Mouse (Mus musculus): ENCODE measurements around the gene Olfr1375. TPM values are rescaled to one million over a fixed set of nuclear protein-coding genes. Genes with fewer than 3 reads are reported as not detected.

Gene Olfr1375
- polyA plus RNA-seq, 1 experiment from 2014 or later: not detected

DNA sequence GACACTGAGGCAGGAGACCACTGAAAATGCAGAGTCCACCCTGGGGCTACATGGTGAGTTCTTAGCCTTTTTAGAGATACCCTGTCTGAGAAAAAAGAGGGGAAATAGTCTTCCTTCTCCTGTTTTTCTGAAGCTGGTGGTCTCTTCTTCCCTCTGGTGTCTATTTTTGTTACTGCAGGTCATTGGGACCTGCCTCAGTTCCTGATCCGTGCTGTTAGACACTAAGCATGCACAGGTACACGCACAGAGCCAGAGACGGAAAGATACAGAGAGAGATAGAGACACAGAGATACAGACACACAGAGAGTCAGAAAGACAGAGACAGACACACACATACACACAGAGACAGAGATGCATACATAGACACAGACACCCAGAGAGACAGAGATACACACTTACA lies 5.3 kb downstream of the Olfr1375 start:
- 57% methylated on average over 3 of the region's 3 CpGs for WGBS
- ATAC-seq (ENCODE audit: insufficient number of reproducible peaks, insufficient read depth, low FRiP score, low TSS enrichment, low read depth): no peak
- no peak overlapping the region for H3K27ac ChIP-seq
- H3K9ac ChIP-seq: no peak overlapping the region
- H3K4me2 ChIP-seq: no peak overlapping the region
- H3K4me1 ChIP-seq: no peaks in the 10 kb centered on the region
- H3K36me3 ChIP-seq: no peaks in the 10 kb centered on the region
- no peaks in the 10 kb centered on the region for H3K27me3 ChIP-seq
- no peaks in the 10 kb centered on the region for H3K9me3 ChIP-seq
- no peak overlapping the region for H3K4me3 ChIP-seq

DNA sequence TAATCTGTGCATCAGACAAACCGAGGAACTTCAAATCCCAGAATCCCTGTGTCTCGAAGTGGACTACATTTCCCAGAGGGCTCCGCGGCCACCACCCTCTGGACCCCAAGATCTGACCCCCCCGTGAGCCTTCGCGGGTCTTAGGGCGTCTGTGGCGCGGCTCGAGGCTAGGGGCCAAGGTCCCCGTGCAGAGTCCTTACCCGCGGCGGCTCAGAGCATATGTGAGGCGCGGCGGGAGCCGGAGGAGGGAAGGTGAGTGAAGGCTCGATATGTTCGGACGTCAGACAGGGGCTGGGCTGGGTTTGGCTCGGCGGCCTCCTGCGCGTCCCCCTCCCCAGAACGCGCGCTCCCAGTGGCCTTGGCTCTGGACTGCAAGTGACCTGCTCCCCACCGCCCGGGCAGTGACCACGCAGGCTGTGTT lies 11.3 kb downstream of the Olfr1375 start, which contains the start of gene Zfp354a:
TSS of gene Zfp354a (plus strand) at position 107 of the 421 bp plus-strand sequence.
- Histone ChIP-seq H3K9ac (peak within 1 kb of the TSS; percentile 85), H3K27me3 (no peaks in the 10 kb centered on the region), H3K27ac (no peak within 1 kb of the TSS), H3K9me3 (no peaks in the 10 kb centered on the region), H3K4me1 (peaks cover 7% of the 10 kb centered on the region), H3K4me2 (peak within 1 kb of the TSS; percentile 90), H3K4me3 (peak within 1 kb of the TSS; percentile 78), H3K36me3 (peaks cover 20% of the 10 kb centered on the region)
- WGBS: under 1% methylated on average over 32 of the region's 32 CpGs
- ATAC-seq (ENCODE audit: insufficient number of reproducible peaks, insufficient read depth, low FRiP score, low TSS enrichment, low read depth): peak; percentile 66; the same call in 1 of the 2 replicates

DNA sequence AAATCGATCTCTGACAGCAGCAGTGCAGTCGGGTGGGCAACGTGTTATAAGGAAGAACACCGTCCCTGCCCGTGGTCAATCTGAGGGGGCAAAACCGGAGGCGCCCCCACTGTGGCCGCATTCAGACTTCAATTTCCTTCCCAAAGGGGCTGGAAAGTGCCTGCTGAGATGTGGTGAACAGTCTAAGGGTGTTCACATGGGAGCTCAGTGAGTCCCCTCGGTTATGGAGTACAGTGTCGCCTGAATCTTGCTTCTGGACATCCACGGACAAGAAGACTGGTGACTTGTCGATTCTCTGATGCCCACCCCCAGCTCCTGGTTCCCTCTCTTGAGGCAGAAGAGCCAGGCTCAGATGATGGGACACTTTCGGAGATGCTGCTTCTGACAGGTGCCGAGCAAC lies 11.7 kb downstream of the Olfr1375 start:
- 0 out of 2 replicates have a peak, but pooled peaks have one; percentile 21 for ATAC-seq (ENCODE audit: insufficient number of reproducible peaks, insufficient read depth, low FRiP score, low TSS enrichment, low read depth)
- WGBS: 13% methylated on average over 14 of the region's 14 CpGs
- H3K9me3 ChIP-seq: no peaks in the 10 kb centered on the region

DNA sequence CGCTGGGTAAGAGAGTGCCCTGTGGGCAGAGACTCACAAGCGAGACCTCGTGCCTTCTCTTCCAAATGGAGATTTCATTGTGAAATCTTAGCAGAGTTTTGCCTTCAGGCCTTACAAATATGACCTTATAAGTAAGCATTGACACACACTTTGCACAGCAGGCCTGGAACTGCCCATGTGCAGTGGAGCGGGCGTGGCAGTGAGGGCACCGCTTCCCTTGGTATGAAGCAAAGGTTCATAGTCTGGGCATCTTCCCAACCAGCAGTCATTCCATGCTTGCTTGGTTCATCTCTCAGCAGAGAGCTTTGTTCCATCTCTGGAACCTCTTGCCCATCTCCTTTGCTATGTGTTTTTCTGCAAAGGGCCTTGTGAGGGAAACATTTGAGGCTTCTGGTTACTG lies 13.1 kb downstream of the Olfr1375 start:
- WGBS: 95% methylated on average over 6 of the region's 6 CpGs

More for the DNA sequence above, 11.7 kb downstream of the Olfr1375 start:
- peaks cover 24% of the 10 kb centered on the region for H3K36me3 ChIP-seq
- no peaks in the 10 kb centered on the region for H3K27me3 ChIP-seq
- H3K4me1 ChIP-seq: peaks cover 7% of the 10 kb centered on the region
- peak overlapping the region; percentile 85 for H3K9ac ChIP-seq
- H3K4me2 ChIP-seq: peak overlapping the region; percentile 90
- peak overlapping the region; percentile 78 for H3K4me3 ChIP-seq
- H3K27ac ChIP-seq: no peak overlapping the region

DNA sequence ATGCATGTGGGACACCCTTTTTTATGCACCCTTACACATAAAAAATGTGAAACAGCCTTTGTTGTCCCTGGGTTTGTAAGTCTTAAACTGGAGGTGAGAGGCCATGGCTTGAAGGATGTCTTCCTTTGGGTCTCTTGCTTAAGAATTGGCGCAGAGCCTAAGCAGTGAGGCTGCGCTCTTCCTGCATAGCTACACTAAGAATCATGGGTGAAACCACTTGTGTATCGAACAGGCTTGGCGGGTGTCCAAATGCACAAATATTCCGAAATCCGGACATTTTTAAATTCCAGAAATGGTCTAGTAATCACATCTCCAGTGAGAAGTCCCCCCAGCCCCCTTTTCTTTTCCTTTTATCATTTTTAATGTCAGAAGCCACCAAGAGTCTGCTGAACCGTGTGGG lies 15.4 kb downstream of the Olfr1375 start:
- Histone ChIP-seq H3K9me3 (no peaks in the 10 kb centered on the region), H3K27ac (no peak overlapping the region), H3K4me1 (peaks cover 7% of the 10 kb centered on the region), H3K4me3 (no peak overlapping the region), H3K9ac (no peak overlapping the region), H3K4me2 (no peak overlapping the region), H3K27me3 (no peaks in the 10 kb centered on the region), H3K36me3 (peaks cover 58% of the 10 kb centered on the region)
- no peak for ATAC-seq (ENCODE audit: insufficient number of reproducible peaks, insufficient read depth, low FRiP score, low TSS enrichment, low read depth)
- 72% methylated on average over 7 of the region's 7 CpGs for WGBS

More for the DNA sequence above, 13.1 kb downstream of the Olfr1375 start:
- peaks cover 7% of the 10 kb centered on the region for H3K4me1 ChIP-seq
- H3K27ac ChIP-seq: no peak overlapping the region
- no peaks in the 10 kb centered on the region for H3K27me3 ChIP-seq
- peaks cover 36% of the 10 kb centered on the region for H3K36me3 ChIP-seq
- ATAC-seq (ENCODE audit: insufficient number of reproducible peaks, insufficient read depth, low FRiP score, low TSS enrichment, low read depth): no peak
- no peak overlapping the region for H3K4me3 ChIP-seq
- H3K9me3 ChIP-seq: no peaks in the 10 kb centered on the region
- H3K4me2 ChIP-seq: no peak overlapping the region
- no peak overlapping the region for H3K9ac ChIP-seq

DNA sequence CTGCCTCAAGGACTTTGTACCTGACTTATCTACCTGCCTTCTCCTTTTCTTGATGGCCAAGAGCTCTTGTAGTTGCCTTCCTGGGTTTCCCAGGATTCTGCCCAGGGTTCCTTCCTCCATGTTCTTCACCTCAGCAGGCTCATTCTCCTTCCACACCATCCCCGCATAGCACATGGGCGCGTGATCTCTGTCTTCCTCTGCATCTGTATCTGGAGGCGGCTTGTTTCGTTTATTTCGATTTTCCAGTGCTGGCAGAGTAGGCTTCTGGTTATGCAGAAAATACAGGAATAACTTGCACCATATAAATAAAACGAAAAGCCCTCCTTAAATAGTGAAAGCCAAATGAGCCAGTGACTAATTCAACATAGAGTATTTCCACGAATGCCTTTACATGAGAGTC lies 15.9 kb downstream of the Olfr1375 start:
- Histone ChIP-seq H3K27ac (no peak overlapping the region), H3K9me3 (no peaks in the 10 kb centered on the region), H3K36me3 (peaks cover 63% of the 10 kb centered on the region), H3K4me3 (no peak overlapping the region), H3K9ac (no peak overlapping the region), H3K4me1 (peaks cover 7% of the 10 kb centered on the region), H3K27me3 (no peaks in the 10 kb centered on the region), H3K4me2 (no peak overlapping the region)
- 94% methylated on average over 8 of the region's 8 CpGs for WGBS
- no peak for ATAC-seq (ENCODE audit: insufficient number of reproducible peaks, insufficient read depth, low FRiP score, low TSS enrichment, low read depth)

DNA sequence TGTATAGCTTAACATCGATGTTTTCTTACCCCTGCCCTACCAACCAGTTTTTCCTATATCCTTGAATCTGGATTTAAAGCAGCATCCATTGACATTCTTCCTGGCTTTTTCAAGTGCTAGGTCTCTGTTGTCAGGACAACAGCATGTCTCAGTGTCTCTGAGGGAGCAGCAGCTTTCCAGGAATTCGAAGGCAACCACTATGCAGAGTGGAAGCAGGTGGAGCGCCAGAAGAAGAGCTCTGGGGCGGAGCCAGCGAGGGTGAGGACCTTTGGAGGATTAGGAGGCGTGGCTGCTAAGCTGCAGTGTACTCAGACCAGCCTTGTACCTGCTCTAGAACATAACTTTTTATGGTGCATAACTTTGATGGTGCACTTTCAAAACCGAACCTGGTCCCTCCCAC lies 36.6 kb downstream of the Olfr1375 start:
- WGBS: 47% methylated on average over 7 of the region's 7 CpGs
- Histone ChIP-seq H3K4me3 (no peak overlapping the region), H3K9me3 (no peaks in the 10 kb centered on the region), H3K4me1 (no peaks in the 10 kb centered on the region), H3K27me3 (no peaks in the 10 kb centered on the region), H3K9ac (no peak overlapping the region), H3K4me2 (no peak overlapping the region), H3K27ac (no peak overlapping the region), H3K36me3 (no peaks in the 10 kb centered on the region)
- no peak for ATAC-seq (ENCODE audit: insufficient number of reproducible peaks, insufficient read depth, low FRiP score, low TSS enrichment, low read depth)

DNA sequence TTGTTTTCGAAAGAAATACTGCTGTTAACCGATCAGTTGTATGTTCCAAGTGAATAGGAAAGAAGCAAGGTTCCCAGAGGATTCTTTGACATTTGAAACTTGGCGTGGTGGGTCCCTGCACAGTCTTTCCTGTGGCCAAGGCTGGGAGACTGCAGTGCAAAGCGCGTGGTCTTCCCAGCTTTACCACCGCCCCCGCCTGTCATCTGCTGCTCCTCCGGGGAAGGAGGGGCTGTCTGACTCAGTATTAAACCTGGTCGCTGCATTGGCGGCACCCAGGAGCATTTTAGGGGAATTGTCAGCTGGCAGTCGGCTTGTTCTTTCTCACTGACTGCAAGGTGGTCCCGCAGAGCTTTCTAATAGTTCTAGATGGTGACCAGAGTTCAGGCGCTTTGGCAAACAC lies 37.4 kb downstream of the Olfr1375 start:
- Histone ChIP-seq H3K27ac (no peak overlapping the region), H3K4me2 (no peak overlapping the region), H3K4me1 (no peaks in the 10 kb centered on the region), H3K36me3 (no peaks in the 10 kb centered on the region), H3K27me3 (no peaks in the 10 kb centered on the region), H3K9me3 (no peaks in the 10 kb centered on the region), H3K9ac (no peak overlapping the region), H3K4me3 (no peak overlapping the region)
- WGBS: 62% methylated on average over 13 of the region's 13 CpGs
- ATAC-seq (ENCODE audit: insufficient number of reproducible peaks, insufficient read depth, low FRiP score, low TSS enrichment, low read depth): no peak

Other genes with a start within 250 kb of the Olfr1375 start
- gene Zfp354c, start 220.4 kb upstream of the Olfr1375 start, polyA plus RNA-seq (2015; fragmentation: Nextera tagmentation; extraction: Ambion mirVana): 51.3 and 53.0 TPM in 2 replicates
- 0.73 and 0.77 TPM in 2 replicates for gene Zfp879, start 206.6 kb upstream of the Olfr1375 start, polyA plus RNA-seq (2015; fragmentation: Nextera tagmentation; extraction: Ambion mirVana)
- gene Grm6, start 197.4 kb upstream of the Olfr1375 start, polyA plus RNA-seq (2015; fragmentation: Nextera tagmentation; extraction: Ambion mirVana): not detected in 2 replicates
- 12.3 and 13.3 TPM in 2 replicates for gene Zfp454, start 160.5 kb upstream of the Olfr1375 start, polyA plus RNA-seq (2015; fragmentation: Nextera tagmentation; extraction: Ambion mirVana)
- gene Zfp2, start 131.9 kb upstream of the Olfr1375 start, polyA plus RNA-seq (2015; fragmentation: Nextera tagmentation; extraction: Ambion mirVana): 13.3 and 15.3 TPM in 2 replicates
- gene Zfp354b, start 116.5 kb upstream of the Olfr1375 start, polyA plus RNA-seq (2015; fragmentation: Nextera tagmentation; extraction: Ambion mirVana): 1.4 and 2.1 TPM in 2 replicates
- gene 4933414I15Rik, start 104.3 kb upstream of the Olfr1375 start, polyA plus RNA-seq (2015; fragmentation: Nextera tagmentation; extraction: Ambion mirVana): not detected in 2 replicates
- gene Prop1, start 94.3 kb upstream of the Olfr1375 start, polyA plus RNA-seq (2015; fragmentation: Nextera tagmentation; extraction: Ambion mirVana): not detected in 2 replicates
- gene Olfr1378, start 81.6 kb upstream of the Olfr1375 start, polyA plus RNA-seq (2015; fragmentation: Nextera tagmentation; extraction: Ambion mirVana): not detected in 2 replicates
- gene Olfr1377, start 66.1 kb upstream of the Olfr1375 start, polyA plus RNA-seq (2015; fragmentation: Nextera tagmentation; extraction: Ambion mirVana): not detected in 2 replicates
- not detected in 2 replicates for gene Olfr51, start 44.5 kb upstream of the Olfr1375 start, polyA plus RNA-seq (2015; fragmentation: Nextera tagmentation; extraction: Ambion mirVana)
- not detected in 2 replicates for gene Olfr54, start 33.9 kb upstream of the Olfr1375 start, polyA plus RNA-seq (2015; fragmentation: Nextera tagmentation; extraction: Ambion mirVana)
- gene Zfp354a, start 11.1 kb downstream of the Olfr1375 start, polyA plus RNA-seq (2015; fragmentation: Nextera tagmentation; extraction: Ambion mirVana): 8.7 and 11.8 TPM in 2 replicates
- gene Gm12569, start 172.4 kb downstream of the Olfr1375 start, polyA plus RNA-seq (2015; fragmentation: Nextera tagmentation; extraction: Ambion mirVana): not detected in 2 replicates
- 138 and 161 TPM in 2 replicates for gene Clk4, start 213.6 kb downstream of the Olfr1375 start, polyA plus RNA-seq (2015; fragmentation: Nextera tagmentation; extraction: Ambion mirVana)
- gene BC049762, start 214.9 kb downstream of the Olfr1375 start, polyA plus RNA-seq (2015; fragmentation: Nextera tagmentation; extraction: Ambion mirVana): 0.28 TPM in 1 of 2 replicates, not detected in the other
- 20.2 and 28.2 TPM in 2 replicates for gene Col23a1, start 241.8 kb downstream of the Olfr1375 start, polyA plus RNA-seq (2015; fragmentation: Nextera tagmentation; extraction: Ambion mirVana)